Mouse (Mus musculus): ENCODE results near the gene Epb42. TPM values are rescaled to one million over a fixed set of nuclear protein-coding genes. Genes with fewer than 3 reads are reported as not detected.

Epb42 gene
- total RNA-seq, 2 experiments from 2014 or later = not detected

GRCm38 (mm10) chr2:120970559-120971080 lies 66.3 kb downstream of the Epb42 start, which contains the start of gene Ubr1:
Gene Ubr1 (minus strand): TSS chr2:120970715.
- peak; percentile 78 to 79 for DNase-seq
- intact Hi-C loops (cut with DNase I) = no loop called here

- peak; percentile 8 to 16 for DNase-seq
- intact Hi-C loops (cut with DNase I) = no loop called here
These were observed 66.8 kb downstream of the Epb42 start for GRCm38 (mm10) chr2:120970045-120970539.

Small RNA genes within 50 kb of the gene (microRNA-seq; reads per million reads assigned to microRNA genes)
- gene Gm44325 = 0 reads per million in 2 experiments

Other genes starting within 250 kb of the Epb42 start
- gene Cdan1, start 186.9 kb downstream of the Epb42 start, total RNA-seq (2021) = 1 to 10 TPM; 5.3 to 5.6 TPM
- 1 to 10 TPM; 6.7 to 6.9 TPM for gene Ttbk2, start 186.5 kb downstream of the Epb42 start, total RNA-seq (2021)
- gene Ubr1, start 66.4 kb downstream of the Epb42 start, total RNA-seq (2021) = 10 to 100 TPM; 20.1 to 26.0 TPM
- 1 to 10 TPM; 2.4 to 4.1 TPM for gene Tmem62, start 60.1 kb downstream of the Epb42 start, total RNA-seq (2021)
- 10 to 100 TPM; 16.5 to 19.3 TPM for gene Ccndbp1, start 28.7 kb downstream of the Epb42 start, total RNA-seq (2021)
- not detected for gene Tgm5, start 48.8 kb upstream of the Epb42 start, total RNA-seq (2021)
- not detected for gene Tgm7, start 72.7 kb upstream of the Epb42 start, total RNA-seq (2021)
- 10 to 100 TPM; 14.7 to 15.0 TPM for gene Adal, start 103.4 kb upstream of the Epb42 start, total RNA-seq (2021)
- 1 to 10 TPM; 2.7 to 4.1 TPM for gene Lcmt2, start 103.6 kb upstream of the Epb42 start, total RNA-seq (2021)
- gene Tubgcp4, start 133.6 kb upstream of the Epb42 start, total RNA-seq (2021) = 10 to 100 TPM; 10.2 to 11.5 TPM
- 1 to 10 TPM; 3.6 to 4.6 TPM for gene Zscan29, start 134.1 kb upstream of the Epb42 start, total RNA-seq (2021)
- gene Trp53bp1, start 234.3 kb upstream of the Epb42 start, total RNA-seq (2021) = 10 to 100 TPM; 14.2 to 16.0 TPM

Data from gastrocnemius, postnatal 36 days (tissue).